Mouse (Mus musculus): Measurements from ENCODE around the gene Ccdc82. TPM values are rescaled to one million over a fixed set of nuclear protein-coding genes. Genes with fewer than 3 reads are reported as not detected.

Ccdc82 gene
- total and polyA plus RNA-seq, 3 experiments = 9.5 to 11.9 (median 11.3) TPM

DNA sequence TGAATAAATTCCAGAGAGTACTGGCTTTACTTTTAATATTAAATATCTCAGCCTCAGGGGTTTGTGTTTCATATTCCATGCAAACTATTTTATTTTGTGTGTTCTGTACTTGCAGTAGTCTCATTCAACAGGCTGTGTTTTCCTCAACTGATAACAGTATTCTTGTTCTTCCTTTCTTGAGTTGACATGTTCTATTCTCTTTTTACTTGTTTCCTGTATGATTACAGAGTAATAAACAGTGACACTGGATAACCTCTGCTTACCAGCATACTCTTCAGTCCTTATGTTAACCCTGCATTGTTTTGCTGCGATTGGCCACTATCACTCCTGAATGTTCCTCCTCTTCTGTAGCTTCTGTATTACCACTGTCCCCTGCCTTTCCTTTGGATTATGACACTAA, 10.0 kb downstream of the Ccdc82 start:
- dilution Hi-C loops (cut with MboI; ENCODE audit: extremely low pct_ligation_motif_present, extremely low pct_unique_long_range_greater_than_20kb, low sequenced_read_pairs) (no loop called here), in situ Hi-C loops (cut with MboI; ENCODE audit: low pct_ligation_motif_present, low pct_unique_long_range_greater_than_20kb, low sequenced_read_pairs) (no loop called here)
- Histone ChIP-seq H3K4me2 (ENCODE audit: insufficient read depth, low read depth, poor library complexity, severe bottlenecking) (no peak overlapping the region), H3K4me3 (replicated peaks in 1 of 3; ENCODE audit: low read depth in 2 of 3, low read length in 2 of 3, poor library complexity in 1 of 3) (no peak overlapping the region), H3K9me3 (replicated peaks; ENCODE audit: low read length) (no peaks in the 10 kb centered on the region), H3K9ac (ENCODE audit: insufficient read depth, low read depth) (no peak overlapping the region), H3K27ac (ENCODE audit: insufficient read depth, low read depth) (no peak overlapping the region), H3K36me3 (replicated peaks in 1 of 2; ENCODE audit: control insufficient read depth in 1 of 2, insufficient read depth in 1 of 2, low read length in 1 of 2) (peaks cover 8 to 21% of the 10 kb centered on the region in 2 experiments), H3K79me2 (replicated peaks; ENCODE audit: control insufficient read depth, extremely low read depth, insufficient read depth, poor library complexity, severe bottlenecking) (no peaks in the 10 kb centered on the region), H3K27me3 (replicated peaks) (no peaks in the 10 kb centered on the region), H3K4me1 (ENCODE audit: control insufficient read depth in 1 of 2, insufficient read depth in 2 of 2) (peaks cover 4 to 15% of the 10 kb centered on the region in 2 experiments; a peak in 3 of 4 replicates)
- no peak for DNase-seq (ENCODE audit: extremely low read depth)
- TF ChIP-seq NELFE (IDR thresholded peaks at IDR 0.05; ENCODE audit: low read depth, low read length) (no peak), ZMIZ1 (IDR thresholded peaks at IDR 0.05; ENCODE audit: low read depth, low read length) (no peak), JUND (conservative IDR thresholded peaks at IDR 0.05; ENCODE audit: low read depth, low read length) (no peak), CTCF (conservative IDR thresholded peaks at IDR 0.05 in 1 of 2, IDR thresholded peaks at IDR 0.05 in 1 of 2; ENCODE audit: low read depth in 2 of 2, low read length in 2 of 2) (no peak), IRF4 (IDR thresholded peaks at IDR 0.05; ENCODE audit: low read depth, low read length) (no peak)

DNA sequence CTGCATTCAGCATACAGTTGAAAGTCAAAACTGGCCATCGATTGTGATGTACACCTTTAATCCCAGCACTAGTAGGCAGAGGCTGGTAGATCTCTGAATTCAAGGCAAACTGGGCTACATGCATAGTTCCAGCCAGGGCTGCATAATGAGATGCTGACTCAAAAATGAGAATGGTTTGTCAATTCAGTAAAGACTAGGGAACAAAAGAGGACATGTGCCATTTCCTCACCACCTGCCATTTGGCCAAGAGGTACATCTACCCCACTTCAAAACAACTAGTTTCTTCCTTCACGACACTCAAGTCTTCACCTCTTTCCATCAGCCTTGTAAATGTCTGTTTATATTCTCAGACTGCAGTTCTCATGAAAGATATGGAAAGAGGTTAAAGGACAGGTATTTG, 11.4 kb downstream of the Ccdc82 start:
- TF ChIP-seq ELF1 (IDR thresholded peaks at IDR 0.05; ENCODE audit: low read depth, low read length) (no peak), ETS1 (conservative IDR thresholded peaks at IDR 0.05; ENCODE audit: low read depth, low read length) (0 out of 2 replicates have a peak, but pooled peaks have one; percentile 30), TCF12 (IDR thresholded peaks at IDR 0.05; ENCODE audit: low read depth, low read length) (peak; percentile 70; the same call in 1 of the 2 replicates), CTCF (conservative IDR thresholded peaks at IDR 0.05 in 1 of 2, IDR thresholded peaks at IDR 0.05 in 1 of 2; ENCODE audit: low read depth in 2 of 2, low read length in 2 of 2) (no peak), TBP (conservative IDR thresholded peaks at IDR 0.05; ENCODE audit: low read depth, low read length) (no peak), RAD21 (IDR thresholded peaks at IDR 0.05; ENCODE audit: low read depth, low read length) (no peak), MAFK (IDR thresholded peaks at IDR 0.05; ENCODE audit: insufficient replicate concordance, low read length) (peak; percentile 43; the same call in 1 of the 2 replicates), SMC3 (IDR thresholded peaks at IDR 0.05; ENCODE audit: low read depth, low read length) (no peak), MAX (IDR thresholded peaks at IDR 0.05; ENCODE audit: low read length) (peak; percentile 64), MEF2A (IDR thresholded peaks at IDR 0.05; ENCODE audit: borderline replicate concordance, low read depth, low read length) (peak; percentile 42; the same call in 1 of the 2 replicates), JUN (IDR thresholded peaks at IDR 0.05; ENCODE audit: insufficient read depth, low read depth, low read length) (peak; percentile 37; the same call in 1 of the 2 replicates), USF1 (IDR thresholded peaks at IDR 0.05; ENCODE audit: low read depth, low read length) (no peak), RCOR1 (conservative IDR thresholded peaks at IDR 0.05; ENCODE audit: low read depth, low read length) (0 out of 2 replicates have a peak, but pooled peaks have one; percentile 48), MYC (IDR thresholded peaks at IDR 0.05; ENCODE audit: low read depth, low read length) (peak; percentile 76), EP300 (IDR thresholded peaks at IDR 0.05; ENCODE audit: low read length) (peak; percentile 89), KAT2A (IDR thresholded peaks at IDR 0.05; ENCODE audit: insufficient replicate concordance, low read length) (no peak), MXI1 (IDR thresholded peaks at IDR 0.05; ENCODE audit: low read depth, low read length) (0 out of 2 replicates have a peak, but pooled peaks have one; percentile 30), IRF4 (IDR thresholded peaks at IDR 0.05; ENCODE audit: low read depth, low read length) (peak; percentile 88), BHLHE40 (IDR thresholded peaks at IDR 0.05; ENCODE audit: low read depth, low read length) (peak; percentile 60), JUND (conservative IDR thresholded peaks at IDR 0.05; ENCODE audit: low read depth, low read length) (peak; percentile 74), CHD1 (IDR thresholded peaks at IDR 0.05; ENCODE audit: low read depth, low read length) (no peak)
- Histone ChIP-seq H3K4me2 (ENCODE audit: insufficient read depth, low read depth, poor library complexity, severe bottlenecking) (no peak overlapping the region), H3K27me3 (replicated peaks) (no peaks in the 10 kb centered on the region), H3K4me3 (replicated peaks in 1 of 3; ENCODE audit: low read depth in 2 of 3, low read length in 2 of 3, poor library complexity in 1 of 3) (no peak overlapping the region), H3K79me2 (replicated peaks; ENCODE audit: control insufficient read depth, extremely low read depth, insufficient read depth, poor library complexity, severe bottlenecking) (no peaks in the 10 kb centered on the region), H3K9me3 (replicated peaks; ENCODE audit: low read length) (no peaks in the 10 kb centered on the region), H3K36me3 (replicated peaks in 1 of 2; ENCODE audit: control insufficient read depth in 1 of 2, insufficient read depth in 1 of 2, low read length in 1 of 2) (peaks cover 5 to 14% of the 10 kb centered on the region in 2 experiments), H3K9ac (ENCODE audit: insufficient read depth, low read depth) (no peak overlapping the region), H3K27ac (ENCODE audit: insufficient read depth, low read depth) (no peak overlapping the region), H3K4me1 (ENCODE audit: control insufficient read depth in 1 of 2, insufficient read depth in 2 of 2) (peaks cover 4 to 15% of the 10 kb centered on the region in 2 experiments; a peak in 3 of 4 replicates)
- dilution Hi-C loops (cut with MboI; ENCODE audit: extremely low pct_ligation_motif_present, extremely low pct_unique_long_range_greater_than_20kb, low sequenced_read_pairs) = no loop called here
- peak; percentile 15 for DNase-seq (ENCODE audit: extremely low read depth)
- in situ Hi-C loops (cut with MboI; ENCODE audit: low pct_ligation_motif_present, low pct_unique_long_range_greater_than_20kb, low sequenced_read_pairs) = no loop called here
